Mouse (Mus musculus) neural tube, embryonic 14.5 days (tissue): ENCODE measurements around the gene A2ml1. TPM values are rescaled to one million over a fixed set of nuclear protein-coding genes. Genes with fewer than 3 reads are reported as not detected.
A peak's percentile ranks its signal among the peaks of the same experiment; 100 is the strongest.

Experiments used
- ATAC-seq: fragments of 200-750 bp; cut with Nextera tagmentation; 2 replicates; pipeline ENCODE4 v1.8.0; 2017; ENCODE audit warnings: low read depth, mild to moderate bottlenecking, moderate TSS enrichment, moderate library complexity
- H3K27ac ChIP-seq: fragments of 300-500 bp; sonication (generic); 2 replicates; pipeline ENCODE4 v1.5.1; 2014; ENCODE audit warnings: low read depth, mild to moderate bottlenecking, control low read depth, low read length, moderate library complexity, mixed read lengths
- H3K27me3 ChIP-seq: fragments of 300-500 bp; sonication (generic); 2 replicates; pipeline ENCODE4 v1.6.1; 2014; ENCODE audit warnings: low read length; ENCODE audit not compliant: control insufficient read depth, insufficient read depth
- H3K36me3 ChIP-seq: fragments of 300-500 bp; sonication (generic); 2 replicates; pipeline ENCODE4 v1.6.1; 2014; ENCODE audit warnings: low read length, mixed read lengths; ENCODE audit not compliant: control insufficient read depth, insufficient read depth
- H3K4me1 ChIP-seq: fragments of 300-500 bp; sonication (generic); 2 replicates; pipeline ENCODE4 v1.6.1; 2014; ENCODE audit warnings: low read length; ENCODE audit not compliant: control insufficient read depth, insufficient read depth
- H3K4me2 ChIP-seq: fragments of 300-500 bp; sonication (generic); 2 replicates; pipeline ENCODE4 v1.6.1; 2014; ENCODE audit warnings: mild to moderate bottlenecking, low read depth, low read length, control low read depth
- H3K4me3 ChIP-seq: fragments of 300-500 bp; sonication (generic); 2 replicates; pipeline ENCODE4 v1.5.1; 2014; ENCODE audit warnings: low read depth, low read length, control low read depth, mixed read lengths
- H3K9ac ChIP-seq: fragments of 300-500 bp; sonication (generic); replicated peaks from 2 replicates; pipeline ENCODE4 v1.6.1; 2014; ENCODE audit warnings: low read depth, mild to moderate bottlenecking, control low read depth, low read length, mixed read lengths
- H3K9me3 ChIP-seq: fragments of 300-500 bp; sonication (generic); 2 replicates; pipeline ENCODE4 v1.6.1; 2016; ENCODE audit warnings: low read length; ENCODE audit not compliant: control insufficient read depth
- WGBS: fragments of 180-500 bp; shearing (Covaris S2); extraction: QIAGEN DNeasy Blood & Tissue Kit; methylation state at CpG from one replicate; pipeline ENCODE4 v1.1.7; 2014; 5-methylcytosine and 5-hydroxymethylcytosine counted together
- polyA plus RNA-seq: library from polyadenylated mRNA; unstranded; fragments of >200 nt; fragmentation: Nextera tagmentation; extraction: Ambion mirVana; gene quantifications from 2 replicates; pipeline ENCODE4 v1.2.1, GENCODE M21; 2014

A2ml1 gene
- polyA plus RNA-seq, 1 experiment from 2014 or later, result 3.7 TPM

- no peaks in the 10 kb centered on the region for H3K36me3 ChIP-seq
- no peaks in the 10 kb centered on the region for H3K27me3 ChIP-seq
- H3K4me2 ChIP-seq, result no peak overlapping the region
- no peaks in the 10 kb centered on the region for H3K9me3 ChIP-seq
- ATAC-seq, result no peak
- 75% methylated on average over 5 of the region's 5 CpGs for WGBS
- no peak overlapping the region for H3K9ac ChIP-seq
- no peaks in the 10 kb centered on the region for H3K4me1 ChIP-seq
- H3K4me3 ChIP-seq, result no peak overlapping the region
- no peak overlapping the region for H3K27ac ChIP-seq
These were observed 76.7 kb downstream of the A2ml1 start for GRCm38 (mm10) chr6:128504743-128505142.

- H3K9ac ChIP-seq, result no peak overlapping the region
- WGBS, result 82% methylated on average over 1 of the region's 1 CpGs
- H3K4me2 ChIP-seq, result no peak overlapping the region
- H3K9me3 ChIP-seq, result no peaks in the 10 kb centered on the region
- H3K27ac ChIP-seq, result no peak overlapping the region
- no peak overlapping the region for H3K4me3 ChIP-seq
- ATAC-seq, result no peak
- H3K36me3 ChIP-seq, result no peaks in the 10 kb centered on the region
- no peaks in the 10 kb centered on the region for H3K27me3 ChIP-seq
- no peaks in the 10 kb centered on the region for H3K4me1 ChIP-seq
These were observed 86.1 kb downstream of the A2ml1 start for GRCm38 (mm10) chr6:128495346-128495745.

GRCm38 (mm10) chr6:128494646-128495331 lies 86.6 kb downstream of the A2ml1 start:
- Histone ChIP-seq H3K4me1 (no peaks in the 10 kb centered on the region), H3K4me3 (no peak overlapping the region), H3K27ac (no peak overlapping the region), H3K9ac (no peak overlapping the region), H3K36me3 (no peaks in the 10 kb centered on the region), H3K4me2 (no peak overlapping the region), H3K27me3 (no peaks in the 10 kb centered on the region), H3K9me3 (no peaks in the 10 kb centered on the region)
- 78% methylated on average over 15 of the region's 15 CpGs for WGBS
- no peak for ATAC-seq

GRCm38 (mm10) chr6:128491916-128492315 lies 89.5 kb downstream of the A2ml1 start:
- WGBS, result 71% methylated on average over 4 of the region's 4 CpGs
- Histone ChIP-seq H3K27ac (no peak overlapping the region), H3K9ac (no peak overlapping the region), H3K36me3 (no peaks in the 10 kb centered on the region), H3K4me1 (no peaks in the 10 kb centered on the region), H3K27me3 (no peaks in the 10 kb centered on the region), H3K4me2 (no peak overlapping the region), H3K4me3 (no peak overlapping the region), H3K9me3 (no peaks in the 10 kb centered on the region)
- ATAC-seq, result peak; percentile 85

GRCm38 (mm10) chr6:128490141-128490540 lies 91.3 kb downstream of the A2ml1 start:
- Histone ChIP-seq H3K9me3 (no peaks in the 10 kb centered on the region), H3K9ac (no peak overlapping the region), H3K27ac (no peak overlapping the region), H3K36me3 (no peaks in the 10 kb centered on the region), H3K4me3 (no peak overlapping the region), H3K4me2 (no peak overlapping the region), H3K27me3 (no peaks in the 10 kb centered on the region), H3K4me1 (no peaks in the 10 kb centered on the region)
- ATAC-seq, result no peak
- 95% methylated on average over 10 of the region's 10 CpGs for WGBS

Other genes with a start within 250 kb of the A2ml1 start
- gene Tulp3, start 225.8 kb downstream of the A2ml1 start, polyA plus RNA-seq, result 17.7 and 22.4 TPM in 2 replicates
- 76.0 and 82.6 TPM in 2 replicates for gene Rhno1, start 218.7 kb downstream of the A2ml1 start, polyA plus RNA-seq
- 4.6 and 4.9 TPM in 2 replicates for gene Foxm1, start 218.6 kb downstream of the A2ml1 start, polyA plus RNA-seq
- 0.19 and 0.66 TPM in 2 replicates for gene Tex52, start 206.2 kb downstream of the A2ml1 start, polyA plus RNA-seq
- gene Gm44596, start 206.1 kb downstream of the A2ml1 start, polyA plus RNA-seq, result not detected in 2 replicates
- gene Nrip2, start 182.3 kb downstream of the A2ml1 start, polyA plus RNA-seq, result 10.8 and 13.5 TPM in 2 replicates
- gene Itfg2, start 156.7 kb downstream of the A2ml1 start, polyA plus RNA-seq, result 42.9 and 45.9 TPM in 2 replicates
- gene Fkbp4, start 142.9 kb downstream of the A2ml1 start, polyA plus RNA-seq, result 277 and 319 TPM in 2 replicates
- 0.12 and 0.43 TPM in 2 replicates for gene Pzp, start 54.9 kb downstream of the A2ml1 start, polyA plus RNA-seq
- gene Klrb1a, start 41.9 kb upstream of the A2ml1 start, polyA plus RNA-seq, result not detected in 2 replicates
- not detected in 2 replicates for gene Clec2h, start 80.8 kb upstream of the A2ml1 start, polyA plus RNA-seq
- 0.35 and 0.48 TPM in 2 replicates for gene Klrb1, start 141.5 kb upstream of the A2ml1 start, polyA plus RNA-seq
- gene Klrb1c, start 207.6 kb upstream of the A2ml1 start, polyA plus RNA-seq, result not detected in 2 replicates
- not detected in 2 replicates for gene Gm44511, start 244.7 kb upstream of the A2ml1 start, polyA plus RNA-seq
- gene Klrb1b, start 244.7 kb upstream of the A2ml1 start, polyA plus RNA-seq, result not detected in 2 replicates